Mouse (Mus musculus): ENCODE measurements around the gene Olfr1416.

Gene Olfr1416

DNA sequence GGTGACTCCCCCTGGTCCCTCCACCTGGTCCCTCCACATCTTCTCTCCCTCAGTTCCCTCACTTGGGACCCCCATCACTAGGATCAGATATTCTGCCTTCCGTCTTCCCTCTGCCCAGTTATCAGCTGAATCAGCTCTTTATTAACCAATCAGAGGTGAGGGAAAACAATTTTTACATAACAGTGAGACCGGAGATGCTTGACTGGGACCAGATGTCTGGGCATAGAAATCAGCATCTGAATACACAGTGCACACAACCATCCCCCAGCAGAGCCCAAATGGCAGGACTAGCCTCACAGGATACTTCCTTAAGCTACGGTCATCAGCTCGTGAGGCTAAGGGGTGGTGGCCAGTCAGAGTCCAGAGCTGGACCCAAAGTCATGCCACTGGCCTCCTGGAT, 52.8 kb downstream of the Olfr1416 start:
- DNase-seq (ENCODE audit: low spot score), result no peak

DNA sequence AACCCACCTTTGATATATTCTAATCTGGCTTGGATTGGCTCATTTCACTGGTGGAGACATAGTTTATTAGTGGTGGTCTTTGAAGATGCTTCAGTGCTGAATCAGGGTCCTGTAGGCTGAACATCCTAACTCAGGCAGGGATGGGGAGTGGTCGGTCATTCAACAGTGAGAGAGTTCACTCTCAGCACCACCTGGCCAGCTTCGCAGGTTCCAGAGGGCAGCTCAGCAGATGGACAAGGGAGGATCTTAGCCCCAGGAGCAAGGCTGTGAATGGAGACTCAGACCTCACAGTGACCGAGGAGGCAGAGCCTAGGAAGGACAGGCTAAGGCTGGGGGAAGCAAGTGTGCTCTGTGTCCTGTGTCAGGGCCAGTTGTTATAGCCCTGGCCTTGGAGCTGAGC, 53.5 kb downstream of the Olfr1416 start:
- DNase-seq (ENCODE audit: low spot score), result no peak

GRCm38 (mm10) chr1:92430991-92431390, 53.9 kb downstream of the Olfr1416 start:
- DNase-seq (ENCODE audit: low spot score), result no peak

Measured in yolk sac, embryonic 10.5 days (tissue).